In genomic region chr14:11523052-11523451, GRCm38 (mm10) we compare ENCODE assay signal across 19 mouse cellular contexts. TPM values are rescaled to one million over a fixed set of nuclear protein-coding genes. Genes with fewer than 3 reads are reported as not detected.
DNase-seq lines count a peak whose midpoint lies in the region; ATAC-seq and TF ChIP-seq lines count a peak whose summit lies in the region.
"Had no signal": no experiment of that assay in that cellular context is flagged by ENCODE, and none has a peak within 500 bp of the region (broad histone marks: within the 10 kb centered on the region; RNA-seq: fewer than 3 reads in every experiment).

No protein-coding gene starts in this region.

- H3K9ac ChIP-seq in liver, embryonic 13.5 days = no peak overlapping the region
- no peak overlapping the region for H3K9ac ChIP-seq in liver, embryonic 12.5 days
- H3K9ac ChIP-seq in lung, embryonic 15.5 days = no peak overlapping the region
- H3K9ac ChIP-seq in lung, postnatal 0 days (replicated peaks; ENCODE audit: low read depth) = no peak overlapping the region
- no peak overlapping the region for H3K9ac ChIP-seq in forebrain, embryonic 12.5 days
- H3K9ac ChIP-seq: embryonic facial prominence, embryonic 12.5 days; forebrain, embryonic 13.5 days; forebrain, postnatal 0 days; heart, embryonic 15.5 days had no signal

- ATAC-seq in liver, embryonic 13.5 days (ENCODE audit: low read depth) = peak; percentile 63
- ATAC-seq in liver, embryonic 12.5 days = no peak
- ATAC-seq in lung, embryonic 15.5 days (ENCODE audit: borderline replicate concordance, extremely low read depth, low FRiP score, low TSS enrichment) = peak; percentile 51
- ATAC-seq in lung, postnatal 0 days = peak; percentile 37; the same call in 1 of the 2 replicates
- ATAC-seq in forebrain, embryonic 12.5 days (ENCODE audit: low FRiP score) = no peak
- ATAC-seq: forebrain, embryonic 13.5 days; forebrain, postnatal 0 days had no signal

- no peaks in the 10 kb centered on the region for H3K27me3 ChIP-seq in liver, embryonic 13.5 days
- no peaks in the 10 kb centered on the region for H3K27me3 ChIP-seq in liver, embryonic 12.5 days (replicated peaks)
- no peaks in the 10 kb centered on the region for H3K27me3 ChIP-seq in lung, embryonic 15.5 days
- no peaks in the 10 kb centered on the region for H3K27me3 ChIP-seq in lung, postnatal 0 days (replicated peaks; ENCODE audit: insufficient read depth, low read length)
- H3K27me3 ChIP-seq in forebrain, embryonic 12.5 days = no peaks in the 10 kb centered on the region
- H3K27me3 ChIP-seq: embryonic facial prominence, embryonic 12.5 days; forebrain, embryonic 13.5 days; heart, embryonic 15.5 days had no signal

- no peak overlapping the region for H3K27ac ChIP-seq in liver, embryonic 13.5 days
- no peak overlapping the region for H3K27ac ChIP-seq in liver, embryonic 12.5 days
- H3K27ac ChIP-seq in lung, embryonic 15.5 days = no peak overlapping the region
- H3K27ac ChIP-seq in lung, postnatal 0 days (ENCODE audit: low read length) = no peak overlapping the region
- H3K27ac ChIP-seq in forebrain, embryonic 12.5 days = no peak overlapping the region
- H3K27ac ChIP-seq: embryonic facial prominence, embryonic 12.5 days; forebrain, embryonic 13.5 days; heart, adult 2 months; heart, embryonic 15.5 days had no signal

- 61% methylated on average over 3 of the region's 3 CpGs for WGBS in liver, embryonic 13.5 days (ENCODE audit: insufficient replicate concordance)
- WGBS in liver, embryonic 12.5 days (ENCODE audit: insufficient replicate concordance) = 72% methylated on average over 3 of the region's 3 CpGs
- 57% methylated on average over 3 of the region's 3 CpGs for WGBS in lung, embryonic 15.5 days
- WGBS in lung, postnatal 0 days = 51% methylated on average over 3 of the region's 3 CpGs
- 94% methylated on average over 3 of the region's 3 CpGs for WGBS in forebrain, embryonic 12.5 days

- H3K4me3 ChIP-seq in liver, embryonic 13.5 days (replicated peaks) = no peak overlapping the region
- H3K4me3 ChIP-seq in liver, embryonic 12.5 days = no peak overlapping the region
- H3K4me3 ChIP-seq in lung, embryonic 15.5 days = no peak overlapping the region
- H3K4me3 ChIP-seq in lung, postnatal 0 days (ENCODE audit: low read depth, low read length) = no peak overlapping the region
- no peak overlapping the region for H3K4me3 ChIP-seq in forebrain, embryonic 12.5 days (replicated peaks)
- H3K4me3 ChIP-seq: embryonic facial prominence, embryonic 12.5 days; forebrain, embryonic 13.5 days; heart, adult 2 months; heart, embryonic 15.5 days had no signal

- no peaks in the 10 kb centered on the region for H3K4me1 ChIP-seq in liver, embryonic 13.5 days (replicated peaks)
- H3K4me1 ChIP-seq in liver, embryonic 12.5 days = no peaks in the 10 kb centered on the region
- H3K4me1 ChIP-seq in lung, embryonic 15.5 days = 0 out of 2 replicates have a peak, but pooled peaks cover 3% of the 10 kb centered on the region
- H3K4me1 ChIP-seq in lung, postnatal 0 days (ENCODE audit: insufficient read depth, low read depth, low read length) = no peaks in the 10 kb centered on the region
- H3K4me1 ChIP-seq in forebrain, embryonic 12.5 days = no peaks in the 10 kb centered on the region
- H3K4me1 ChIP-seq: embryonic facial prominence, embryonic 12.5 days; forebrain, embryonic 13.5 days had no signal

- no peak overlapping the region for H3K4me2 ChIP-seq in liver, embryonic 13.5 days
- no peak overlapping the region for H3K4me2 ChIP-seq in liver, embryonic 12.5 days
- no peak overlapping the region for H3K4me2 ChIP-seq in lung, embryonic 15.5 days
- H3K4me2 ChIP-seq in lung, postnatal 0 days (replicated peaks; ENCODE audit: low read depth, low read length) = no peak overlapping the region
- no peak overlapping the region for H3K4me2 ChIP-seq in forebrain, embryonic 12.5 days
- H3K4me2 ChIP-seq: embryonic facial prominence, embryonic 12.5 days; forebrain, embryonic 13.5 days; heart, embryonic 11.5 days; heart, embryonic 15.5 days had no signal

- TF ChIP-seq EP300 in lung, postnatal 0 days (IDR thresholded peaks at IDR 0.05) = no peak

- no peaks in the 10 kb centered on the region for H3K36me3 ChIP-seq in liver, embryonic 13.5 days
- no peaks in the 10 kb centered on the region for H3K36me3 ChIP-seq in liver, embryonic 12.5 days
- H3K36me3 ChIP-seq in lung, embryonic 15.5 days = no peaks in the 10 kb centered on the region
- no peaks in the 10 kb centered on the region for H3K36me3 ChIP-seq in lung, postnatal 0 days (ENCODE audit: insufficient read depth, low read length)
- no peaks in the 10 kb centered on the region for H3K36me3 ChIP-seq in forebrain, embryonic 12.5 days (replicated peaks)
- H3K36me3 ChIP-seq: embryonic facial prominence, embryonic 12.5 days; heart, embryonic 15.5 days had no signal

- no peaks in the 10 kb centered on the region for H3K9me3 ChIP-seq in liver, embryonic 13.5 days (replicated peaks)
- no peaks in the 10 kb centered on the region for H3K9me3 ChIP-seq in liver, embryonic 12.5 days (replicated peaks)
- H3K9me3 ChIP-seq in lung, embryonic 15.5 days = no peaks in the 10 kb centered on the region
- H3K9me3 ChIP-seq in lung, postnatal 0 days (ENCODE audit: low read length) = no peaks in the 10 kb centered on the region
- H3K9me3 ChIP-seq in forebrain, embryonic 12.5 days = no peaks in the 10 kb centered on the region
- H3K9me3 ChIP-seq: embryonic facial prominence, embryonic 12.5 days; forebrain, embryonic 13.5 days; heart, embryonic 15.5 days had no signal

- TF ChIP-seq CTCF in lung, postnatal 0 days (IDR thresholded peaks at IDR 0.05) = no peak

- DNase-seq in liver, embryonic 13.5 days = no peak
- no peak for DNase-seq in lung, postnatal 4 days
- peak; percentile 17 for DNase-seq in lung, postnatal 0 days (ENCODE audit: low spot score)
- no peak for DNase-seq in cerebellum, adult 9-11 months
- DNase-seq: adrenal gland, postnatal 10 days; cerebellum, adult 11 months; cerebellum, adult 8-10 months; cerebellum, postnatal 25 days; forebrain, postnatal 0 days; gastrocnemius, postnatal 14 days; heart, adult 2 months; heart, postnatal 14 days had no signal

RNA-seq across cellular contexts. Expression of gene Ptprg, which starts 30.3 kb away (rescaled TPM):
- polyA plus RNA-seq in liver, embryonic 13.5 days (2015; fragmentation: Nextera tagmentation; extraction: Ambion mirVana) = 1.5 and 2.0 TPM in 2 replicates
- polyA plus RNA-seq in liver, embryonic 12.5 days (2016; fragmentation: Nextera tagmentation; extraction: Ambion mirVana) = 3.9 and 4.8 TPM in 2 replicates
- 29.9 and 30.5 TPM in 2 replicates for polyA plus RNA-seq in lung, embryonic 15.5 days (2015; fragmentation: Nextera tagmentation; extraction: Ambion mirVana)
- polyA plus RNA-seq in lung, postnatal 0 days (2015; fragmentation: Nextera tagmentation; extraction: Ambion mirVana) = 19.4 and 25.4 TPM in 2 replicates
- 40.3 and 44.9 TPM in 2 replicates for polyA plus RNA-seq in forebrain, embryonic 12.5 days (2016; fragmentation: Nextera tagmentation; extraction: Ambion mirVana)

Comparison
In these comparisons a context has a peak if more than half of its experiments do, and no peak if none do; other contexts are left out.
1. ATAC-seq: peak in liver, embryonic 13.5 days (single experiment), lung, embryonic 15.5 days (single experiment) and lung, postnatal 0 days (single experiment); none in liver, embryonic 12.5 days (single experiment) and forebrain, embryonic 12.5 days (single experiment).